Mouse (Mus musculus) cerebral cortex, adult 2 months (tissue): Measurements from ENCODE around the gene Kansl2.

Experiments used
- WGBS: fragments of 180-500 bp; shearing (Covaris S2); methylation state at CpG from one replicate; pipeline ENCODE4 v1.1.7; 2018; 5-methylcytosine and 5-hydroxymethylcytosine counted together

Kansl2 gene

GRCm38 (mm10) chr15:98504514-98504913, 29.6 kb downstream of the Kansl2 start:
- WGBS: 15% methylated on average over 18 of the region's 18 CpGs

DNA sequence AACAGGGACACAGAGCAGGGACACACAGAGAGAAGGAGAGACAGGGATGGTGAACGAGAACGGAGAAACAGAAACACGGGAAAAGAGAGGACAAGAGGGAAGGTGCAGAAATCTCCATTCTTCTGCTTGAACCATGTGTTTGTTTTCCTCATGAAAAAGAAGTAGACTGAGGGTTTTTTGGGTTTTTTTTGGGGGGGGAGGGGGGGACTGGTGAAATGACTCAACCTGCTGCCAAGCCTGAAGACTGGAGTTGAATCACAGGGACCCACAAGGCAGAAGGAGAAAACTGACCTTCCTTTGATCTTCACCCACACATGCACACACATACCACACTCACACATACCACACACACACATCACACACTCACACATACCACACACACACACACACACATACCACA, 30.7 kb downstream of the Kansl2 start:
- 90% methylated on average over 3 of the region's 3 CpGs for WGBS

- WGBS: 91% methylated on average over 17 of the region's 17 CpGs
These were observed 36.4 kb downstream of the Kansl2 start for GRCm38 (mm10) chr15:98497631-98498030.

GRCm38 (mm10) chr15:98492102-98492501, 42.0 kb downstream of the Kansl2 start, which contains the start of gene Olfr279:
Gene Olfr279 (plus strand): TSS chr15:98492402.
- 53% methylated on average over 4 of the region's 4 CpGs for WGBS

GRCm38 (mm10) chr15:98491332-98491731, 42.7 kb downstream of the Kansl2 start:
- WGBS: 77% methylated on average over 2 of the region's 2 CpGs

DNA sequence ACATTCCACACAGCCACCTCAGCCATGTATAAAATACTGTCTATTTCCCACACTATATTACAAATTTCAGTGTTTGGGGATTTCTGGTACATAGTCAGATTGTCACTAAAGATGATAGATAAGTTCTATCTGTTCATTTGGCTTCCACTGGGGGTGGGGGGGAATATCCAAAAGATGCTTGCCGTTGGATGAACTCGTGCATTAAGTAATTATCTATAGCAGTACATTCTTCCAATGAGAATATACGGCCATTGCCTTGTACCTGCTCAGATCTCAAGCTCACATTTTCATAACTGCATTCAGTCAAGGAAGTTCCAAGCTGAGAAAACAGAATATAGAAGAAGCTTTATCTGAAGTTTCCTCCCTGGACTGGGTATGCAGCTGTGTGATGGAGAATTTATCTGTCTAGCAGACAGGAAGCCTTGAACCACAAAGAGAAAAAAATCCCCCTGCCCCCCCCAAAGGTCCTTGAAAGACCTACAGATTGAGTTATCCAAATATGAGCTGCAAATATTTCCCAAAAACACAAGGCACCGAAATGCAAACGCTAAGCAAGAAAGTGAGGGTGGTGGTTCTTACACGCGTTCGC, 47.5 kb downstream of the Kansl2 start:
- 94% methylated on average over 8 of the region's 8 CpGs for WGBS

DNA sequence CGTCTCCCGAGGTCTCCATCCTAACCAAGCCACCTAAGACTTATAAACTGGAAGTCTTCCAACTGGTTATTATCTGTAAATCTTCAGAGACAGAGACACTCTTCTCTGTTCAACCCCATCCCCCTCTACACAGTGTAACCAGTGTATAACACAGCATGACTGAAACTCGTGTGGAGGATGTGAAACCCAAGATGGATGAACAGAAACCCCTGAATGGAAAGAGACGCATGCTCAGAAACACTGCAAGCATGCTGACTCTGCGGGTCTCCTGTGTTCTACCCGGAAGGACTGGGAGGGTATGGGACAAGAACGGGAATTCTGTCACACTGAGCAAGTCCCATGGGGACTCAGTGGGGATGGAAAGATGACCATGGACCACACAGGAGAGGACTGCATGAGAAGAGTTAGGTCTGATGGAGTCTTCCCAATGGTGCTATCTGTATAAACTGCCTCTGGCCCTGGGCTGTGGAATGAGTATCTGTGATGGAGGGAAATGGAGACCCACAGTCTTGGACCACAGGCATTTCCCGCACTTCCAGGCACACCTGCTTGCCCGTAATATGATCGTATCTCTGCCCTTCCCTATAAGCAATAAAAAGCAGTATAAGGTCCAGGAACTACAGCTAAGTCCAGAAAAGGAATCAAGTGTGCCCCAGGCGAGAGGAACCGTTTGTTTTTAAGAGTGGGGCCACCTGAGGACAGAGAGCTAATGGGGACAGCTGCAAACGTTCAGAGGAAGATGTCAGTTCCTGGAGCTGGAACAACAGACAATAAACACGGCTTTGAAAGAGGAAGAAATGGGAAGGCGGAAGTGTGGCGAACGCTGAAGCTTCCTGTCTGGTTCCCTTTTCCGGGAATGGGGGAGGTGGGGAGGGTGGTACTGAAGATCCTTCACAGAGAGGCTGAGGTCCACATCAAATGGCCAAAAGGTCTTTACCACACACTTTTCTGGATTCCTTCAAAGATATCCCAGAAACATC, 49.9 kb downstream of the Kansl2 start:
- 61% methylated on average over 18 of the region's 18 CpGs for WGBS

DNA sequence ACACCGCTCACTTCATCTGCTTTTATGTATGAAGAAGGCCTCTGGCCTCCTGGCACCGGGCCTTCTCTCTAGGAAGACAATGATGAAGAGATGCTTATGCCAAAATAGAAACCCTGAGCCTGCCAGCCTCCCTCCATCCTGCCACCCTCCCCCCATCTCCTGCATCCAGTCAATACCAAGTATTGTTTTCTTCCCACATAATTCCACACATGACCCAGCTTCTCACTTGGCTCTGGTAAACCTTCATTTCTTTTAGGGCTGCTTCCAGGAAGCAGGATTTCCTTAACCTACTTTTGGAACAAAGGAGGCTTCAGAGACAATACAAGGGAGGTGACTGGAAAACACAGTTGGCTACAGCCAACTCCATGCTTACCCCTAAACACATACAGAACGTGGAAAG, 51.4 kb downstream of the Kansl2 start, which contains the start of gene Lalba:
TSS of gene Lalba (minus strand) at position 21 of the 400 bp plus-strand sequence.
- WGBS: 50% methylated on average over 3 of the region's 3 CpGs

- WGBS: 88% methylated on average over 7 of the region's 7 CpGs
These were observed 54.4 kb downstream of the Kansl2 start for GRCm38 (mm10) chr15:98479568-98480102.

DNA sequence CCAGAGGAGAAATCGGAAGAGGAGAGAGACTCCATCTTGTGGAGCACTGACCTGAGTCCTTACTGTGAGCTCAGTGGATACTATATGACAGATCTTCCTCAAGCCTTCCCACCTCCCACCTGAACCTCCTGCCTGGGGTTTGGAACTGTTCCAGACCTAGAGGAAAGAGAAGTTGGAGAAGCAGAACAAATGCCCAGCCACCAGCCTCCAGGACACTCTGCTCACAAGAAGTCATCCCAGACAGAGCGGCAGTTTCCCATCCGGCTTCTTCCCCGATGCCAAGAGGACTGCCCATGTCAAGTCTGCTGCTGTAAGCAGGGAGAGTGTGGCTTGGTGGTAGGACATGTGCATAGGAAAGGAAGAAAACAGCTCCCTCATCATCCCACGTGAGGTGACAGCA, 57.8 kb downstream of the Kansl2 start:
- WGBS: 75% methylated on average over 5 of the region's 5 CpGs

DNA sequence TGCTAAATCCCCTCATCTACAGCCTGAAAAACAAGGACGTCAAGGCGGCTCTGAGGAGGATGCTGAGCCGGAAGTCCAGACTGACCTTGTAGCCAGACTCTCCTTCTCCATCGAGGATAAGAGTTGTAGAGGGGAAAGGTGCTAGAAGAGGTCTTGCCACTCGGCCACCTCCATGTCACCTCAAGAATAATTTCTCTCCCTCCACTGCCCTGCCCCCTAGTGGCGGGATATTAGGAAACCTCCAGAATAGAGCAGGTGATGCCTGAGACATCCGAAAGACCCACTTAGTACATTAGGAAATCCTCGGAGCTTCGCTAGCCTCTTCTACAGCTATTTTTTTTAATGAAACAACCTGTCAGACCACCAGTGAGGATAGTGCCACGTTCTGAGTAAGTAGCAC, 58.7 kb downstream of the Kansl2 start:
- 56% methylated on average over 10 of the region's 10 CpGs for WGBS

DNA sequence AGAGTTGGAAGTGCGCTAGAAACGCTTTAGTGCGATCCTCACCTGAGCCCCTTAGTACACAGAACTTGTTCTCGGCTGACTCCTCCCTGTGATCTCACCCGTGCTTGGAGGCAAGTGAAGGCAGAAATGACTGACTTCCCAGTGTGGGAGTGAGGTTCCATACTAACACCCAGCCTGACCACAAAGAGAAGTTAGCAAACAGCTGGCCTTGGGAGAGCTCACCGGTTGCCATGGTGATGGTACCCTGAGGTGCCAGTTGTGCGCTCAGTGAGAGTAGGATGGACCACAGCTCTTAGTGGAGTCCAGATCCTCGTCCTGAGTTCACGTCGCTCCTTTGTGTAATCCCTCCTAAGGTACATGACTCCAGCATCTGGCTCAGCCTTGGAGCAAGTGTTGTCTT, 59.1 kb downstream of the Kansl2 start:
- 88% methylated on average over 10 of the region's 10 CpGs for WGBS

- 94% methylated on average over 13 of the region's 13 CpGs for WGBS
These were observed 62.5 kb downstream of the Kansl2 start for GRCm38 (mm10) chr15:98471539-98471938.

- WGBS: 97% methylated on average over 4 of the region's 4 CpGs
These were observed 64.5 kb downstream of the Kansl2 start, which contains the start of gene OR5BS1P for GRCm38 (mm10) chr15:98469596-98469995. Gene OR5BS1P (plus strand): TSS chr15:98469896.
